Mouse (Mus musculus): ENCODE results near the gene Prim2. TPM values are rescaled to one million over a fixed set of nuclear protein-coding genes. Genes with fewer than 3 reads are reported as not detected.

Gene Prim2
- polyA plus RNA-seq (2015; fragmentation: Nextera tagmentation; extraction: Ambion mirVana), result 27.4 and 30.4 TPM in 2 replicates

DNA sequence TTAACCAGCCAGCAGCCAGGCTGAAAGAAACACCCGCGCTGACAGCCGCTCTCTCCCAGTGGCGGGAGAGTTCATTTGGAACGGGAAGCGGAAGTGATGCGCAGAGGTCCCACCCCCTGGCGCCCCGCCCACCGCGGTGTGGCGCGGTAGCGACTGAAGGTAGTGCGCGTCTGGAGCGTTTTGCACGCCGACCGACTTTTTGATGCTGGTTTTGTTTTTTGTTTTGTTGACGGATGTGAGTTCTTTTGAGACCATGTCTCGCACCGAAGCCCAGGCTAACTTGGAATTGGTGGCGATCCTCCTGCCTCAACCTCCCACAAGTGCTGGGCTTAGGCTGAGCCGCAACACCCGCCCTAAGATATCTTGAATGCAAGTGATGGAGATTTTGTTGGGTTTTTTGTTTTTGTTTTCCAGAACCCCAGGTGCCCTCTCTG lies at the start of gene Prim2:
TSS of gene Prim2 (minus strand) at position 88 of the 434 bp plus-strand sequence.
- no peaks in the 10 kb centered on the region for H3K27me3 ChIP-seq (ENCODE audit: control insufficient read depth, insufficient read depth, low read depth, low read length)
- H3K9me3 ChIP-seq (replicated peaks; ENCODE audit: control insufficient read depth, low read length), result no peaks in the 10 kb centered on the region
- under 1% methylated on average over 26 of the region's 26 CpGs for WGBS (ENCODE audit: insufficient replicate concordance)
- H3K9ac ChIP-seq (ENCODE audit: low read depth, low read length), result peak within 1 kb of the TSS; percentile 83
- peak; percentile 86 for ATAC-seq (ENCODE audit: low read depth)
- peak within 1 kb of the TSS; percentile 97 for H3K4me2 ChIP-seq (ENCODE audit: low read depth, low read length)
- H3K4me3 ChIP-seq (ENCODE audit: low read depth, low read length), result peak within 1 kb of the TSS; percentile 92
- peaks cover 50% of the 10 kb centered on the region for H3K4me1 ChIP-seq (ENCODE audit: control insufficient read depth, low read depth, low read length)
- peaks cover 9% of the 10 kb centered on the region; the same call in 1 of the 2 replicates for H3K36me3 ChIP-seq (ENCODE audit: control insufficient read depth, insufficient read depth)
- peak within 1 kb of the TSS; percentile 76 for H3K27ac ChIP-seq (ENCODE audit: low read length)

- no peaks in the 10 kb centered on the region for H3K36me3 ChIP-seq (ENCODE audit: control insufficient read depth, insufficient read depth)
- no peak overlapping the region for H3K4me3 ChIP-seq (ENCODE audit: low read depth, low read length)
- no peak overlapping the region for H3K9ac ChIP-seq (ENCODE audit: low read depth, low read length)
- H3K4me2 ChIP-seq (ENCODE audit: low read depth, low read length), result no peak overlapping the region
- WGBS (ENCODE audit: insufficient replicate concordance), result 81% methylated on average over 1 of the region's 1 CpGs
- H3K27ac ChIP-seq (ENCODE audit: low read length), result no peak overlapping the region
- no peak for ATAC-seq (ENCODE audit: low read depth)
- peaks cover 5% of the 10 kb centered on the region for H3K27me3 ChIP-seq (ENCODE audit: control insufficient read depth, insufficient read depth, low read depth, low read length)
- H3K9me3 ChIP-seq (replicated peaks; ENCODE audit: control insufficient read depth, low read length), result no peaks in the 10 kb centered on the region
- H3K4me1 ChIP-seq (ENCODE audit: control insufficient read depth, low read depth, low read length), result peaks cover 6% of the 10 kb centered on the region
Measured at GRCm38 (mm10) chr1:33717636-33718035, 48.0 kb upstream of the Prim2 start.

GRCm38 (mm10) chr1:33714796-33715195 lies 45.2 kb upstream of the Prim2 start:
- no peak overlapping the region for H3K9ac ChIP-seq (ENCODE audit: low read depth, low read length)
- H3K9me3 ChIP-seq (replicated peaks; ENCODE audit: control insufficient read depth, low read length), result no peaks in the 10 kb centered on the region
- ATAC-seq (ENCODE audit: low read depth), result no peak
- H3K36me3 ChIP-seq (ENCODE audit: control insufficient read depth, insufficient read depth), result no peaks in the 10 kb centered on the region
- peaks cover 4% of the 10 kb centered on the region for H3K4me1 ChIP-seq (ENCODE audit: control insufficient read depth, low read depth, low read length)
- no peak overlapping the region for H3K27ac ChIP-seq (ENCODE audit: low read length)
- no peak overlapping the region for H3K4me2 ChIP-seq (ENCODE audit: low read depth, low read length)
- peaks cover 5% of the 10 kb centered on the region for H3K27me3 ChIP-seq (ENCODE audit: control insufficient read depth, insufficient read depth, low read depth, low read length)
- 11% methylated on average over 10 of the region's 10 CpGs for WGBS (ENCODE audit: insufficient replicate concordance)
- H3K4me3 ChIP-seq (ENCODE audit: low read depth, low read length), result no peak overlapping the region

GRCm38 (mm10) chr1:33712026-33712425 lies 42.4 kb upstream of the Prim2 start:
- no peak overlapping the region for H3K4me3 ChIP-seq (ENCODE audit: low read depth, low read length)

GRCm38 (mm10) chr1:33709615-33710014 lies 40.0 kb upstream of the Prim2 start:
- 12% methylated on average over 2 of the region's 2 CpGs for WGBS (ENCODE audit: insufficient replicate concordance)
- Histone ChIP-seq H3K4me2 (ENCODE audit: low read depth, low read length) (no peak overlapping the region), H3K9me3 (replicated peaks; ENCODE audit: control insufficient read depth, low read length) (no peaks in the 10 kb centered on the region), H3K4me1 (ENCODE audit: control insufficient read depth, low read depth, low read length) (no peaks in the 10 kb centered on the region; the same call in 1 of the 2 replicates), H3K27ac (ENCODE audit: low read length) (no peak overlapping the region), H3K27me3 (ENCODE audit: control insufficient read depth, insufficient read depth, low read depth, low read length) (peaks cover under 1% of the 10 kb centered on the region), H3K36me3 (ENCODE audit: control insufficient read depth, insufficient read depth) (no peaks in the 10 kb centered on the region), H3K4me3 (ENCODE audit: low read depth, low read length) (no peak overlapping the region), H3K9ac (ENCODE audit: low read depth, low read length) (no peak overlapping the region)
- peak; percentile 39; the same call in 1 of the 2 replicates for ATAC-seq (ENCODE audit: low read depth)

More at GRCm38 (mm10) chr1:33712026-33712425, 42.4 kb upstream of the Prim2 start:
- no peak overlapping the region for H3K9ac ChIP-seq (ENCODE audit: low read depth, low read length)
- no peak overlapping the region for H3K4me2 ChIP-seq (ENCODE audit: low read depth, low read length)
- no peak for ATAC-seq (ENCODE audit: low read depth)
- H3K9me3 ChIP-seq (replicated peaks; ENCODE audit: control insufficient read depth, low read length), result no peaks in the 10 kb centered on the region
- peaks cover 5% of the 10 kb centered on the region for H3K27me3 ChIP-seq (ENCODE audit: control insufficient read depth, insufficient read depth, low read depth, low read length)
- 68% methylated on average over 5 of the region's 5 CpGs for WGBS (ENCODE audit: insufficient replicate concordance)
- no peaks in the 10 kb centered on the region for H3K36me3 ChIP-seq (ENCODE audit: control insufficient read depth, insufficient read depth)
- no peak overlapping the region for H3K27ac ChIP-seq (ENCODE audit: low read length)
- no peaks in the 10 kb centered on the region; the same call in 1 of the 2 replicates for H3K4me1 ChIP-seq (ENCODE audit: control insufficient read depth, low read depth, low read length)

DNA sequence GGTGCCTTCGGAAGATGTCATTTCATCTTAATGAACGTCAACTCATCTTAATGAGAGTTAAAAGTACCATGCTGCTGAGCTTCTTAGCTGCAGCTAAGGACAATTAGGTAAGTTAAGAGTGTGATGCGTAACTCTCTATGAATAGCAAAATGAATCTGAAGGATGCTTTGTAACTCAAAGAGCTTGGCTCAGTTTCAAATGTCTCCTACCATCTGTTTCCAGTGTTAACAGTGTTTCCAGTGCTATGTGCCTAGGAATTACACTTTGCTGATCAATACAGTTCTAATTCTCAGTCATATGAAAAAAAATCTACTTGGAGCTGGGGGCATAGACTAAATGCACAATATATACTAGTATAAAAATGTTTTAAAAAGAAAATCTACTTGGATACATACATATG lies 31.6 kb upstream of the Prim2 start:
- Histone ChIP-seq H3K4me2 (ENCODE audit: low read depth, low read length) (no peak overlapping the region), H3K9ac (ENCODE audit: low read depth, low read length) (no peak overlapping the region)
- WGBS (ENCODE audit: insufficient replicate concordance), result 67% methylated on average over 3 of the region's 3 CpGs

DNA sequence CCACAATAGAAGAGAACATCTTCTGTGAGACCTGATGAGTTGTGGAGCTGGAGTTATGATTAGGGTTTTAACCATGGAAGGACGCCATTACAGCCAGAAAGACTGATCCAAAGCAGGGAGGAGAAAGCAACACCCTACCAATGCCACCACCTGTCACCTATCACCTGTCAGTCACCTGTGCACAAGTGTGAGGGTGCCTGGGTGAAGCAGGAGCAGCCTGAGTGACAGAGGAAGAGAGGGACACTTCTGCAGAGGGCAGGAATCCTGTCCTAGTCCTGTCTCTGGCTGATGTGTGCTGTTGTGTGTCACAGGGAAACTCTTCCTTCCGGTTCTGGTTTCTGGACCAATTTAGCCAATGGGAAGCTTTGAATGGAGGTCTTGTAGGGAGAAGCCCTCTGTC lies 26.4 kb upstream of the Prim2 start:
- H3K9me3 ChIP-seq (replicated peaks; ENCODE audit: control insufficient read depth, low read length), result no peaks in the 10 kb centered on the region
- no peak for ATAC-seq (ENCODE audit: low read depth)
- H3K9ac ChIP-seq (ENCODE audit: low read depth, low read length), result no peak overlapping the region
- H3K4me2 ChIP-seq (ENCODE audit: low read depth, low read length), result no peak overlapping the region
- H3K27me3 ChIP-seq (ENCODE audit: control insufficient read depth, insufficient read depth, low read depth, low read length), result no peaks in the 10 kb centered on the region
- H3K4me1 ChIP-seq (ENCODE audit: control insufficient read depth, low read depth, low read length), result no peaks in the 10 kb centered on the region
- no peak overlapping the region for H3K27ac ChIP-seq (ENCODE audit: low read length)
- no peaks in the 10 kb centered on the region for H3K36me3 ChIP-seq (ENCODE audit: control insufficient read depth, insufficient read depth)
- H3K4me3 ChIP-seq (ENCODE audit: low read depth, low read length), result no peak overlapping the region
- WGBS (ENCODE audit: insufficient replicate concordance), result 61% methylated on average over 2 of the region's 2 CpGs

More for the DNA sequence above, 31.6 kb upstream of the Prim2 start:
- no peaks in the 10 kb centered on the region for H3K27me3 ChIP-seq (ENCODE audit: control insufficient read depth, insufficient read depth, low read depth, low read length)
- no peaks in the 10 kb centered on the region for H3K4me1 ChIP-seq (ENCODE audit: control insufficient read depth, low read depth, low read length)
- H3K36me3 ChIP-seq (ENCODE audit: control insufficient read depth, insufficient read depth), result no peaks in the 10 kb centered on the region
- H3K9me3 ChIP-seq (replicated peaks; ENCODE audit: control insufficient read depth, low read length), result no peaks in the 10 kb centered on the region
- no peak overlapping the region for H3K4me3 ChIP-seq (ENCODE audit: low read depth, low read length)
- no peak overlapping the region for H3K27ac ChIP-seq (ENCODE audit: low read length)
- no peak for ATAC-seq (ENCODE audit: low read depth)

- Histone ChIP-seq H3K36me3 (ENCODE audit: control insufficient read depth, insufficient read depth) (no peaks in the 10 kb centered on the region), H3K27ac (ENCODE audit: low read length) (no peak overlapping the region), H3K4me2 (ENCODE audit: low read depth, low read length) (no peak overlapping the region), H3K9ac (ENCODE audit: low read depth, low read length) (no peak overlapping the region), H3K27me3 (ENCODE audit: control insufficient read depth, insufficient read depth, low read depth, low read length) (no peaks in the 10 kb centered on the region), H3K4me3 (ENCODE audit: low read depth, low read length) (no peak overlapping the region), H3K4me1 (ENCODE audit: control insufficient read depth, low read depth, low read length) (no peaks in the 10 kb centered on the region), H3K9me3 (replicated peaks; ENCODE audit: control insufficient read depth, low read length) (no peaks in the 10 kb centered on the region)
- WGBS (ENCODE audit: insufficient replicate concordance), result 60% methylated on average over 3 of the region's 3 CpGs
- no peak for ATAC-seq (ENCODE audit: low read depth)
Measured at GRCm38 (mm10) chr1:33693893-33694292, 24.3 kb upstream of the Prim2 start.

- H3K9ac ChIP-seq (ENCODE audit: low read depth, low read length), result no peak overlapping the region
- H3K4me1 ChIP-seq (ENCODE audit: control insufficient read depth, low read depth, low read length), result no peaks in the 10 kb centered on the region
- no peak overlapping the region for H3K4me3 ChIP-seq (ENCODE audit: low read depth, low read length)
- no peak overlapping the region for H3K27ac ChIP-seq (ENCODE audit: low read length)
- H3K36me3 ChIP-seq (ENCODE audit: control insufficient read depth, insufficient read depth), result no peaks in the 10 kb centered on the region
- H3K27me3 ChIP-seq (ENCODE audit: control insufficient read depth, insufficient read depth, low read depth, low read length), result no peaks in the 10 kb centered on the region
- 32% methylated on average over 4 of the region's 4 CpGs for WGBS (ENCODE audit: insufficient replicate concordance)
- H3K9me3 ChIP-seq (replicated peaks; ENCODE audit: control insufficient read depth, low read length), result no peaks in the 10 kb centered on the region
- no peak overlapping the region for H3K4me2 ChIP-seq (ENCODE audit: low read depth, low read length)
- ATAC-seq (ENCODE audit: low read depth), result no peak
Measured at GRCm38 (mm10) chr1:33690087-33690448, 20.5 kb upstream of the Prim2 start.

All from liver, embryonic 16.5 days (tissue).